Comparison of ENCODE assay signal across 9 mouse cellular contexts in genomic region chr7:50441237-50441636, GRCm38 (mm10).
"Had no signal": no experiment of that assay in that cellular context is flagged by ENCODE, and none has a peak within 500 bp of the region (broad histone marks: within the 10 kb centered on the region; RNA-seq: fewer than 3 reads in every experiment).

No protein-coding gene starts in this region.

- ATAC-seq: intestine, embryonic 15.5 days; liver, postnatal 0 days; midbrain, embryonic 15.5 days had no signal

- DNase-seq: kidney, adult 18-20 months; kidney, postnatal 14 days; liver, embryonic 13.5 days; liver, postnatal 0 days; lung, postnatal 14 days; thymus, adult 2 months; thymus, postnatal 25 days had no signal
